Mouse (Mus musculus): ENCODE measurements around the gene Galnt4. TPM values are rescaled to one million over a fixed set of nuclear protein-coding genes. Genes with fewer than 3 reads are reported as not detected.
"Not testable (repeated sequence)": the region's sequence is repeated elsewhere in the genome, so short reads cannot be mapped to it uniquely, and the experiment has no call there.

Galnt4 gene
- total RNA-seq, 2 experiments from 2014 or later, result 1.3 to 1.4 TPM

GRCm38 (mm10) chr10:99145611-99146010 lies 37.7 kb downstream of the Galnt4 start:
- DNase-seq, result no peak
- intact Hi-C loops (cut with DNase I), result no loop called here
- Histone ChIP-seq H3K4me3 (no peak overlapping the region), H3K27ac (no peak overlapping the region)
- TF ChIP-seq CTCF (IDR thresholded peaks at IDR 0.05), result no peak

GRCm38 (mm10) chr10:99146596-99146995 lies 38.6 kb downstream of the Galnt4 start:
- Histone ChIP-seq H3K4me3 (no peak overlapping the region), H3K27ac (no peak overlapping the region)
- intact Hi-C loops (cut with DNase I), result no loop called here
- no peak for DNase-seq
- no peak for TF ChIP-seq CTCF (IDR thresholded peaks at IDR 0.05)

GRCm38 (mm10) chr10:99150016-99150415 lies 42.1 kb downstream of the Galnt4 start:
- Histone ChIP-seq H3K4me3 (no peak overlapping the region), H3K27ac (no peak overlapping the region)
- intact Hi-C loops (cut with DNase I), result loop anchor here (5.0 kb wide), 1 partner anchor 43 kb away; the partner anchor contains the start of genes Galnt4 and Poc1b
- no peak for TF ChIP-seq CTCF (IDR thresholded peaks at IDR 0.05)
- no peak for DNase-seq

- Histone ChIP-seq H3K4me3 (no peak overlapping the region), H3K27ac (no peak overlapping the region)
- no peak for DNase-seq
- TF ChIP-seq CTCF (IDR thresholded peaks at IDR 0.05), result no peak
- intact Hi-C loops (cut with DNase I), result loop anchor here (5.0 kb wide), 1 partner anchor 44 kb away; the partner anchor contains the start of genes Galnt4 and Poc1b
Observed at GRCm38 (mm10) chr10:99151580-99151979, 43.6 kb downstream of the Galnt4 start.

- intact Hi-C loops (cut with DNase I), result loop anchor here (5.0 kb wide), 1 partner anchor 45 kb away; the partner anchor contains the start of genes Galnt4 and Poc1b
- DNase-seq, result peak; percentile 33
- Histone ChIP-seq H3K27ac (no peak overlapping the region), H3K4me3 (no peak overlapping the region)
- TF ChIP-seq CTCF (IDR thresholded peaks at IDR 0.05), result peak; percentile 46
Observed at GRCm38 (mm10) chr10:99152063-99152462, 44.1 kb downstream of the Galnt4 start.

GRCm38 (mm10) chr10:99154635-99155034 lies 46.7 kb downstream of the Galnt4 start:
- H3K4me3 ChIP-seq, result no peak overlapping the region
- no peak for DNase-seq
- H3K27ac ChIP-seq, result no peak overlapping the region
- TF ChIP-seq CTCF (IDR thresholded peaks at IDR 0.05), result no peak
- intact Hi-C loops (cut with DNase I), result loop anchor here (5.0 kb wide), 1 partner anchor 47 kb away; the partner anchor contains the start of genes Galnt4 and Poc1b

GRCm38 (mm10) chr10:99156808-99157207 lies 48.8 kb downstream of the Galnt4 start:
- no peak overlapping the region for H3K4me3 ChIP-seq
- no peak for DNase-seq
- no peak overlapping the region for H3K27ac ChIP-seq
- TF ChIP-seq CTCF (IDR thresholded peaks at IDR 0.05), result no peak
- intact Hi-C loops (cut with DNase I), result no loop called here

GRCm38 (mm10) chr10:99157697-99158096 lies 49.7 kb downstream of the Galnt4 start:
- DNase-seq; H3K4me3 ChIP-seq; H3K27ac ChIP-seq; intact Hi-C loops (cut with DNase I): not testable (repeated sequence)

- peak; percentile 83 for TF ChIP-seq CTCF (IDR thresholded peaks at IDR 0.05)
- peak; percentile 27 for DNase-seq
- no peak overlapping the region for H3K27ac ChIP-seq
- intact Hi-C loops (cut with DNase I), result no loop called here
- H3K4me3 ChIP-seq, result no peak overlapping the region
Observed at GRCm38 (mm10) chr10:99161987-99162582, 54.1 kb downstream of the Galnt4 start.

Other genes with a start within 250 kb of the Galnt4 start
- 10 to 100 TPM; 74.7 to 79.0 TPM for gene Atp2b1, start 193.8 kb upstream of the Galnt4 start, total RNA-seq (2021)
- gene Poc1b, start 1.1 kb upstream of the Galnt4 start, total RNA-seq (2021), result 1 to 10 TPM; 3.3 to 4.1 TPM
- not detected for gene Phxr2, start 18.2 kb downstream of the Galnt4 start, total RNA-seq (2021)
- 10 to 100 TPM; 12.8 TPM for gene Dusp6, start 155.1 kb downstream of the Galnt4 start, total RNA-seq (2021)

All from gastrocnemius, adult 2 months (tissue).